Mouse (Mus musculus): ENCODE measurements at regions not wholly inside any gene's neighbourhood (a gene's known extent, or its start where the extent isn't known, plus 50 kb on each side); places are given as distances from the start of the nearest gene placed in this dataset.

- Histone ChIP-seq H3K4me3 (ENCODE audit: low read depth, low read length) (no peak overlapping the region), H3K9ac (ENCODE audit: low read length) (no peak overlapping the region), H3K4me1 (replicated peaks; ENCODE audit: control insufficient read depth, insufficient read depth, low read length) (no peaks in the 10 kb centered on the region), H3K27me3 (ENCODE audit: control insufficient read depth, insufficient read depth, low read length) (no peaks in the 10 kb centered on the region), H3K9me3 (ENCODE audit: control insufficient read depth, low read length) (no peaks in the 10 kb centered on the region), H3K4me2 (ENCODE audit: low read depth, low read length, severe bottlenecking) (no peak overlapping the region), H3K27ac (ENCODE audit: low read depth, low read length) (no peak overlapping the region), H3K36me3 (ENCODE audit: control insufficient read depth, insufficient read depth, low read length) (no peaks in the 10 kb centered on the region)
- DNase-seq (ENCODE audit: low spot score): no peak
- no peak for ATAC-seq (replicated peaks; ENCODE audit: low FRiP score)
Observed at GRCm38 (mm10) chr2:45475996-45476395, 358.8 kb upstream of the Zeb2 start.

- no peak overlapping the region for H3K4me3 ChIP-seq (ENCODE audit: low read depth, low read length)
- no peak overlapping the region for H3K4me2 ChIP-seq (ENCODE audit: low read depth, low read length, severe bottlenecking)
- no peaks in the 10 kb centered on the region for H3K4me1 ChIP-seq (replicated peaks; ENCODE audit: control insufficient read depth, insufficient read depth, low read length)
- no peak for ATAC-seq (replicated peaks; ENCODE audit: low FRiP score)
- WGBS: 85% methylated on average over 4 of the region's 4 CpGs
- H3K27ac ChIP-seq (ENCODE audit: low read depth, low read length): no peak overlapping the region
- no peaks in the 10 kb centered on the region for H3K27me3 ChIP-seq (ENCODE audit: control insufficient read depth, insufficient read depth, low read length)
- H3K36me3 ChIP-seq (ENCODE audit: control insufficient read depth, insufficient read depth, low read length): no peaks in the 10 kb centered on the region
- no peak overlapping the region for H3K9ac ChIP-seq (ENCODE audit: low read length)
- DNase-seq (ENCODE audit: low spot score): no peak
- no peaks in the 10 kb centered on the region for H3K9me3 ChIP-seq (ENCODE audit: control insufficient read depth, low read length)
Observed at GRCm38 (mm10) chr2:45464306-45464705, 347.1 kb upstream of the Zeb2 start.

GRCm38 (mm10) chr2:45459410-45459809, 342.2 kb upstream of the Zeb2 start:
- Histone ChIP-seq H3K27ac (ENCODE audit: low read depth, low read length) (no peak overlapping the region), H3K4me2 (ENCODE audit: low read depth, low read length, severe bottlenecking) (no peak overlapping the region), H3K4me1 (replicated peaks; ENCODE audit: control insufficient read depth, insufficient read depth, low read length) (no peaks in the 10 kb centered on the region), H3K4me3 (ENCODE audit: low read depth, low read length) (no peak overlapping the region), H3K27me3 (ENCODE audit: control insufficient read depth, insufficient read depth, low read length) (no peaks in the 10 kb centered on the region), H3K9ac (ENCODE audit: low read length) (no peak overlapping the region), H3K36me3 (ENCODE audit: control insufficient read depth, insufficient read depth, low read length) (no peaks in the 10 kb centered on the region), H3K9me3 (ENCODE audit: control insufficient read depth, low read length) (no peaks in the 10 kb centered on the region)
- ATAC-seq (replicated peaks; ENCODE audit: low FRiP score) (no peak), DNase-seq (ENCODE audit: low spot score) (no peak)

GRCm38 (mm10) chr2:45454811-45455210, 337.6 kb upstream of the Zeb2 start:
- 90% methylated on average over 2 of the region's 2 CpGs for WGBS
- no peaks in the 10 kb centered on the region for H3K9me3 ChIP-seq (ENCODE audit: control insufficient read depth, low read length)
- H3K9ac ChIP-seq (ENCODE audit: low read length): no peak overlapping the region
- H3K4me2 ChIP-seq (ENCODE audit: low read depth, low read length, severe bottlenecking): no peak overlapping the region
- H3K4me1 ChIP-seq (replicated peaks; ENCODE audit: control insufficient read depth, insufficient read depth, low read length): no peaks in the 10 kb centered on the region
- ATAC-seq (replicated peaks; ENCODE audit: low FRiP score) (no peak), DNase-seq (ENCODE audit: low spot score) (no peak)
- H3K4me3 ChIP-seq (ENCODE audit: low read depth, low read length): no peak overlapping the region
- H3K36me3 ChIP-seq (ENCODE audit: control insufficient read depth, insufficient read depth, low read length): no peaks in the 10 kb centered on the region
- H3K27ac ChIP-seq (ENCODE audit: low read depth, low read length): no peak overlapping the region
- no peaks in the 10 kb centered on the region for H3K27me3 ChIP-seq (ENCODE audit: control insufficient read depth, insufficient read depth, low read length)

- H3K27me3 ChIP-seq (ENCODE audit: control insufficient read depth, insufficient read depth, low read length): no peaks in the 10 kb centered on the region
- DNase-seq (ENCODE audit: low spot score) (no peak), ATAC-seq (replicated peaks; ENCODE audit: low FRiP score) (no peak)
- no peaks in the 10 kb centered on the region for H3K9me3 ChIP-seq (ENCODE audit: control insufficient read depth, low read length)
- 65% methylated on average over 4 of the region's 4 CpGs for WGBS
- no peak overlapping the region for H3K4me3 ChIP-seq (ENCODE audit: low read depth, low read length)
- H3K9ac ChIP-seq (ENCODE audit: low read length): no peak overlapping the region
- peaks cover 5% of the 10 kb centered on the region; the same call in 1 of the 2 replicates for H3K4me1 ChIP-seq (replicated peaks; ENCODE audit: control insufficient read depth, insufficient read depth, low read length)
- no peak overlapping the region for H3K27ac ChIP-seq (ENCODE audit: low read depth, low read length)
- no peak overlapping the region for H3K4me2 ChIP-seq (ENCODE audit: low read depth, low read length, severe bottlenecking)
- H3K36me3 ChIP-seq (ENCODE audit: control insufficient read depth, insufficient read depth, low read length): no peaks in the 10 kb centered on the region
Observed at GRCm38 (mm10) chr2:45439146-45439545, 322.0 kb upstream of the Zeb2 start.

GRCm38 (mm10) chr2:45438739-45439138, 321.5 kb upstream of the Zeb2 start:
- Histone ChIP-seq H3K4me3 (ENCODE audit: low read depth, low read length) (no peak overlapping the region), H3K9ac (ENCODE audit: low read length) (no peak overlapping the region), H3K4me2 (ENCODE audit: low read depth, low read length, severe bottlenecking) (no peak overlapping the region), H3K9me3 (ENCODE audit: control insufficient read depth, low read length) (no peaks in the 10 kb centered on the region), H3K4me1 (replicated peaks; ENCODE audit: control insufficient read depth, insufficient read depth, low read length) (peaks cover 5% of the 10 kb centered on the region; the same call in 1 of the 2 replicates), H3K27ac (ENCODE audit: low read depth, low read length) (no peak overlapping the region), H3K27me3 (ENCODE audit: control insufficient read depth, insufficient read depth, low read length) (no peaks in the 10 kb centered on the region), H3K36me3 (ENCODE audit: control insufficient read depth, insufficient read depth, low read length) (no peaks in the 10 kb centered on the region)
- DNase-seq (ENCODE audit: low spot score) (no peak), ATAC-seq (replicated peaks; ENCODE audit: low FRiP score) (no peak)
- 85% methylated on average over 9 of the region's 9 CpGs for WGBS

- no peak for ATAC-seq (replicated peaks; ENCODE audit: low FRiP score)
- H3K27me3 ChIP-seq (ENCODE audit: control insufficient read depth, insufficient read depth, low read length): no peaks in the 10 kb centered on the region
- 48% methylated on average over 6 of the region's 6 CpGs for WGBS
Observed at GRCm38 (mm10) chr2:45435261-45435980, 318.2 kb upstream of the Zeb2 start.

GRCm38 (mm10) chr2:45434789-45435188, 317.6 kb upstream of the Zeb2 start:
- H3K9me3 ChIP-seq (ENCODE audit: control insufficient read depth, low read length): no peaks in the 10 kb centered on the region
- no peak overlapping the region for H3K9ac ChIP-seq (ENCODE audit: low read length)
- no peaks in the 10 kb centered on the region for H3K27me3 ChIP-seq (ENCODE audit: control insufficient read depth, insufficient read depth, low read length)
- H3K27ac ChIP-seq (ENCODE audit: low read depth, low read length): no peak overlapping the region
- no peak for DNase-seq (ENCODE audit: low spot score)
- no peak overlapping the region for H3K4me3 ChIP-seq (ENCODE audit: low read depth, low read length)
- WGBS: 83% methylated on average over 5 of the region's 5 CpGs
- peaks cover 5% of the 10 kb centered on the region; the same call in 1 of the 2 replicates for H3K4me1 ChIP-seq (replicated peaks; ENCODE audit: control insufficient read depth, insufficient read depth, low read length)
- H3K4me2 ChIP-seq (ENCODE audit: low read depth, low read length, severe bottlenecking): no peak overlapping the region
- no peaks in the 10 kb centered on the region for H3K36me3 ChIP-seq (ENCODE audit: control insufficient read depth, insufficient read depth, low read length)
- ATAC-seq (replicated peaks; ENCODE audit: low FRiP score): no peak

More at GRCm38 (mm10) chr2:45435261-45435980, 318.2 kb upstream of the Zeb2 start:
- Histone ChIP-seq H3K4me2 (ENCODE audit: low read depth, low read length, severe bottlenecking) (no peak overlapping the region), H3K4me3 (ENCODE audit: low read depth, low read length) (no peak overlapping the region), H3K9me3 (ENCODE audit: control insufficient read depth, low read length) (no peaks in the 10 kb centered on the region), H3K36me3 (ENCODE audit: control insufficient read depth, insufficient read depth, low read length) (no peaks in the 10 kb centered on the region), H3K4me1 (replicated peaks; ENCODE audit: control insufficient read depth, insufficient read depth, low read length) (peaks cover 5% of the 10 kb centered on the region; the same call in 1 of the 2 replicates), H3K9ac (ENCODE audit: low read length) (no peak overlapping the region), H3K27ac (ENCODE audit: low read depth, low read length) (no peak overlapping the region)
- DNase-seq (ENCODE audit: low spot score): no peak

GRCm38 (mm10) chr2:45434169-45434568, 317.0 kb upstream of the Zeb2 start:
- DNase-seq (ENCODE audit: low spot score): no peak
- no peaks in the 10 kb centered on the region for H3K27me3 ChIP-seq (ENCODE audit: control insufficient read depth, insufficient read depth, low read length)
- no peak overlapping the region for H3K9ac ChIP-seq (ENCODE audit: low read length)
- 78% methylated on average over 1 of the region's 1 CpGs for WGBS
- H3K4me3 ChIP-seq (ENCODE audit: low read depth, low read length): no peak overlapping the region
- no peaks in the 10 kb centered on the region for H3K36me3 ChIP-seq (ENCODE audit: control insufficient read depth, insufficient read depth, low read length)
- no peak overlapping the region for H3K4me2 ChIP-seq (ENCODE audit: low read depth, low read length, severe bottlenecking)
- no peak for ATAC-seq (replicated peaks; ENCODE audit: low FRiP score)
- H3K9me3 ChIP-seq (ENCODE audit: control insufficient read depth, low read length): no peaks in the 10 kb centered on the region
- no peak overlapping the region for H3K27ac ChIP-seq (ENCODE audit: low read depth, low read length)
- H3K4me1 ChIP-seq (replicated peaks; ENCODE audit: control insufficient read depth, insufficient read depth, low read length): peaks cover 5% of the 10 kb centered on the region; the same call in 1 of the 2 replicates

Data from forebrain, embryonic 11.5 days (tissue).